Mouse (Mus musculus) liver, adult 2 months (tissue): ENCODE data around the gene Macrod1. TPM values are rescaled to one million over a fixed set of nuclear protein-coding genes. Genes with fewer than 3 reads are reported as not detected.

Experiments
- DNase-seq: peaks from one replicate; pipeline ENCODE4 v3.0.0-alpha.2; 2011; ENCODE audit warnings: low read depth, low spot score; ENCODE audit errors: extremely low read depth
- H3K27ac ChIP-seq: fragments of 200-500 bp; replicated peaks from 2 replicates; pipeline ENCODE4 v1.5.1; 2012; ENCODE audit warnings: low read depth, mild to moderate bottlenecking, control low read depth, inconsistent platforms, low read length; ENCODE audit not compliant: insufficient read depth
- H3K27me3 ChIP-seq: fragments of 200-500 bp; 2 replicates; pipeline ENCODE4 v1.6.1; 2012; ENCODE audit warnings: mild to moderate bottlenecking, moderate library complexity, low read length, inconsistent platforms; ENCODE audit not compliant: control insufficient read depth, insufficient read depth
- H3K36me3 ChIP-seq: fragments of 200-500 bp; 2 replicates; pipeline ENCODE4 v1.6.1; 2012; ENCODE audit warnings: low read length, inconsistent platforms; ENCODE audit not compliant: control insufficient read depth, insufficient read depth
- H3K4me1 ChIP-seq: fragments of 200-500 bp; 2 replicates; pipeline ENCODE4 v1.6.1; 2011; ENCODE audit warnings: low read length; ENCODE audit not compliant: control insufficient read depth, insufficient read depth
- H3K4me3 ChIP-seq: fragments of 200-500 bp; 2 replicates; pipeline ENCODE4 v1.5.1; 2011; ENCODE audit warnings: low read depth, mild to moderate bottlenecking, control low read depth, low read length, moderate library complexity; ENCODE audit not compliant: insufficient read depth
- H3K79me2 ChIP-seq: fragments of 200-500 bp; 2 replicates; pipeline ENCODE4 v1.6.1; 2012; ENCODE audit warnings: inconsistent platforms, mild to moderate bottlenecking, low read length, moderate library complexity; ENCODE audit not compliant: control insufficient read depth, insufficient read depth
- H3K9ac ChIP-seq: fragments of 200-500 bp; 2 replicates; pipeline ENCODE4 v1.6.1; 2012; ENCODE audit warnings: low read depth, mild to moderate bottlenecking, control low read depth, inconsistent platforms, low read length
- CTCF ChIP-seq: fragments of 200-500 bp; IDR thresholded peaks from 2 replicates; pipeline ENCODE4 v1.5.1; 2011; ENCODE audit warnings: low read depth, low read length, control low read depth
- POLR2A ChIP-seq: fragments of 200-500 bp; IDR thresholded peaks from 2 replicates; pipeline ENCODE4 v1.6.1; 2011; ENCODE audit warnings: low read length, control low read depth; ENCODE audit not compliant: insufficient read depth; ENCODE audit errors: extremely low read depth
- WGBS: fragments of 180-500 bp; shearing (Covaris S2); methylation state at CpG from one replicate; pipeline ENCODE4 v1.1.7; 2018; 5-methylcytosine and 5-hydroxymethylcytosine counted together
- polyA plus RNA-seq: library from polyadenylated mRNA; depleted of rRNA; stranded (reverse); fragments of >200 nt; gene quantifications from 2 replicates; pipeline ENCODE4 v1.2.3, GENCODE M21; 2012
- total RNA-seq: library from RNA; depleted of rRNA; stranded (reverse); fragments of >200 nt; gene quantifications from 2 replicates; pipeline ENCODE4 v1.2.3, GENCODE M21; 2014

Macrod1 gene
- total and polyA plus RNA-seq, 2 experiments: 12.2 to 115 TPM

- Histone ChIP-seq H3K9ac (no peak overlapping the region), H3K4me3 (no peak overlapping the region), H3K4me1 (no peaks in the 10 kb centered on the region), H3K27ac (no peak overlapping the region), H3K79me2 (no peaks in the 10 kb centered on the region), H3K36me3 (no peaks in the 10 kb centered on the region), H3K27me3 (no peaks in the 10 kb centered on the region)
- WGBS: 71% methylated on average over 4 of the region's 4 CpGs
- DNase-seq: no peak
- TF ChIP-seq CTCF: no peak
- TF ChIP-seq POLR2A: no peak
These were observed 50.6 kb downstream of the Macrod1 start for GRCm38 (mm10) chr19:7107174-7107573.

GRCm38 (mm10) chr19:7108114-7108905, 51.7 kb downstream of the Macrod1 start:
- Histone ChIP-seq H3K27me3 (no peaks in the 10 kb centered on the region), H3K27ac (no peak overlapping the region), H3K79me2 (no peaks in the 10 kb centered on the region), H3K4me1 (no peaks in the 10 kb centered on the region), H3K9ac (no peak overlapping the region), H3K36me3 (no peaks in the 10 kb centered on the region), H3K4me3 (no peak overlapping the region)
- DNase-seq: peak; percentile 45
- WGBS: 47% methylated on average over 6 of the region's 6 CpGs
- TF ChIP-seq CTCF: peak; percentile 69
- no peak for TF ChIP-seq POLR2A

GRCm38 (mm10) chr19:7110097-7110496, 53.5 kb downstream of the Macrod1 start:
- no peak overlapping the region for H3K4me3 ChIP-seq
- no peaks in the 10 kb centered on the region for H3K4me1 ChIP-seq
- H3K27ac ChIP-seq: no peak overlapping the region
- H3K27me3 ChIP-seq: no peaks in the 10 kb centered on the region
- WGBS: 87% methylated on average over 5 of the region's 5 CpGs
- H3K9ac ChIP-seq: no peak overlapping the region
- no peaks in the 10 kb centered on the region for H3K79me2 ChIP-seq
- no peak for DNase-seq
- no peaks in the 10 kb centered on the region for H3K36me3 ChIP-seq
- no peak for TF ChIP-seq POLR2A
- no peak for TF ChIP-seq CTCF

- Histone ChIP-seq H3K9ac (no peak overlapping the region), H3K4me1 (no peaks in the 10 kb centered on the region), H3K36me3 (no peaks in the 10 kb centered on the region), H3K79me2 (no peaks in the 10 kb centered on the region), H3K27me3 (no peaks in the 10 kb centered on the region), H3K4me3 (no peak overlapping the region), H3K27ac (no peak overlapping the region)
- WGBS: 66% methylated on average over 6 of the region's 6 CpGs
- TF ChIP-seq CTCF (no peak), POLR2A (no peak)
- no peak for DNase-seq
These were observed 54.3 kb downstream of the Macrod1 start for GRCm38 (mm10) chr19:7110875-7111274.

GRCm38 (mm10) chr19:7111309-7111708, 54.7 kb downstream of the Macrod1 start:
- no peak for DNase-seq
- H3K36me3 ChIP-seq: no peaks in the 10 kb centered on the region
- H3K4me1 ChIP-seq: no peaks in the 10 kb centered on the region
- H3K79me2 ChIP-seq: no peaks in the 10 kb centered on the region
- H3K9ac ChIP-seq: no peak overlapping the region
- no peak for TF ChIP-seq CTCF
- TF ChIP-seq POLR2A: no peak
- H3K27ac ChIP-seq: no peak overlapping the region
- no peak overlapping the region for H3K4me3 ChIP-seq
- WGBS: 91% methylated on average over 6 of the region's 6 CpGs
- H3K27me3 ChIP-seq: no peaks in the 10 kb centered on the region

GRCm38 (mm10) chr19:7111710-7112109, 55.1 kb downstream of the Macrod1 start:
- DNase-seq: no peak
- Histone ChIP-seq H3K27me3 (no peaks in the 10 kb centered on the region), H3K4me1 (no peaks in the 10 kb centered on the region), H3K79me2 (no peaks in the 10 kb centered on the region), H3K4me3 (no peak overlapping the region), H3K27ac (no peak overlapping the region), H3K9ac (no peak overlapping the region), H3K36me3 (no peaks in the 10 kb centered on the region)
- TF ChIP-seq POLR2A (no peak), CTCF (no peak)
- 98% methylated on average over 4 of the region's 4 CpGs for whole genome bisulfite sequencing
